Mouse (Mus musculus) kidney, postnatal 0 days (tissue): ENCODE results near the gene Dpf2. TPM values are rescaled to one million over a fixed set of nuclear protein-coding genes. Genes with fewer than 3 reads are reported as not detected.

Experiments
- ATAC-seq: fragments of 200-750 bp; cut with Nextera tagmentation; replicated peaks from 2 replicates; pipeline ENCODE4 v1.8.0; 2017; ENCODE audit warnings: low read depth, moderate number of reproducible peaks, moderate TSS enrichment, moderate library complexity; ENCODE audit not compliant: low FRiP score
- DNase-seq: peaks from one replicate; pipeline ENCODE4 v3.0.0-alpha.2; 2016; ENCODE audit warnings: low spot score
- H3K27ac ChIP-seq: fragments of 300-500 bp; sonication (generic); 2 replicates; pipeline ENCODE4 v1.5.1; 2014; ENCODE audit warnings: mild to moderate bottlenecking
- H3K27me3 ChIP-seq: fragments of 300-500 bp; sonication (generic); 2 replicates; pipeline ENCODE4 v1.6.1; 2014; ENCODE audit warnings: low read length, mixed read lengths; ENCODE audit not compliant: insufficient read depth
- H3K36me3 ChIP-seq: fragments of 300-500 bp; sonication (generic); 2 replicates; pipeline ENCODE4 v1.6.1; 2014; ENCODE audit warnings: low read length, mixed read lengths; ENCODE audit not compliant: insufficient read depth
- H3K4me1 ChIP-seq: fragments of 300-500 bp; sonication (generic); replicated peaks from 2 replicates; pipeline ENCODE4 v1.6.1; 2014; ENCODE audit warnings: antibody characterized with exemption, low read length, mixed read lengths; ENCODE audit not compliant: insufficient read depth
- H3K4me2 ChIP-seq: fragments of 300-500 bp; sonication (generic); 2 replicates; pipeline ENCODE4 v1.6.1; 2014; ENCODE audit warnings: mild to moderate bottlenecking, low read length, moderate library complexity, mixed read lengths
- H3K4me3 ChIP-seq: fragments of 300-500 bp; sonication (generic); replicated peaks from 2 replicates; pipeline ENCODE4 v1.5.1; 2014; ENCODE audit warnings: low read depth, low read length
- H3K9ac ChIP-seq: fragments of 300-500 bp; sonication (generic); 2 replicates; pipeline ENCODE4 v1.6.1; 2014; ENCODE audit warnings: low read depth, low read length
- H3K9me3 ChIP-seq: fragments of 300-500 bp; sonication (generic); replicated peaks from 2 replicates; pipeline ENCODE4 v1.6.1; 2016; ENCODE audit warnings: low read length, inconsistent platforms, mixed read lengths
- CTCF ChIP-seq: IDR thresholded peaks from 2 replicates; pipeline ENCODE4 v1.5.1; 2016; ENCODE audit warnings: antibody characterized with exemption, low read depth, mild to moderate bottlenecking, moderate library complexity
- WGBS: fragments of 180-500 bp; shearing (Covaris S2); extraction: QIAGEN DNeasy Blood & Tissue Kit; methylation state at CpG from one replicate; pipeline ENCODE4 v1.1.7; 2014; 5-methylcytosine and 5-hydroxymethylcytosine counted together
- polyA plus RNA-seq: library from polyadenylated mRNA; unstranded; fragments of >200 nt; fragmentation: Nextera tagmentation; extraction: Ambion mirVana; gene quantifications from 2 replicates; pipeline ENCODE4 v1.2.1, GENCODE M21; 2015

The Dpf2 gene
- polyA plus RNA-seq, 1 experiment from 2014 or later = 109 TPM

GRCm38 (mm10) chr19:5923990-5924712, 11.3 kb upstream of the Dpf2 start:
- H3K27me3 ChIP-seq = no peaks in the 10 kb centered on the region
- H3K27ac ChIP-seq = peak overlapping the region; percentile 95
- H3K4me2 ChIP-seq = peak overlapping the region; percentile 97
- peak overlapping the region; percentile 75 for H3K4me3 ChIP-seq
- ATAC-seq (peak; percentile 70), DNase-seq (peak; percentile 98)
- no peaks in the 10 kb centered on the region for H3K9me3 ChIP-seq
- peaks cover 40% of the 10 kb centered on the region for H3K4me1 ChIP-seq
- under 1% methylated on average over 38 of the region's 38 CpGs for WGBS
- no peaks in the 10 kb centered on the region for H3K36me3 ChIP-seq
- peak; percentile 87 for TF ChIP-seq CTCF
- H3K9ac ChIP-seq = peak overlapping the region; percentile 71

DNA sequence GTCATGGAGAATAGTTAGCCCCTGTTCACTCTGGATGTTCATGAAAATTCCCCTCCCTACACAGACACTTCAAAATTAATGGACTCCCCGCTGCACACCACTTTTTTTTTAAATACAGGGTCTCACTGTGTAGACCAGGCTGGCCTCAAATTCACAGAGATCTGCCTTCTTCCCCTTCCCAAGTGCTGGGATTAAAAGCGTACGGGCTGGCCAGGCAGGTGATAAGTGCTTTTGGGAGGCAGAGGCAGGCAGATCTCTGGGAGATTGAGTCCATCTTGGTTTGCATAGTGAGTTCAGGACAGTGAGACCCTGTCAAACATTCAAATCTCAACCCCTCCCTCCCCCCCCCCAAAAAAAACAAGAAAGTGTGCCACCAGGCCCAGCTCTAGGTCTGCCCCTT, 10.2 kb upstream of the Dpf2 start:
- Histone ChIP-seq H3K9me3 (no peaks in the 10 kb centered on the region), H3K4me3 (0 out of 2 replicates have a peak overlapping the region, but pooled peaks have one; percentile 75), H3K36me3 (peaks cover 9% of the 10 kb centered on the region), H3K4me2 (peak overlapping the region; percentile 97), H3K4me1 (peaks cover 29% of the 10 kb centered on the region), H3K27ac (no peak overlapping the region), H3K9ac (0 out of 2 replicates have a peak overlapping the region, but pooled peaks have one; percentile 1), H3K27me3 (no peaks in the 10 kb centered on the region)
- WGBS = 87% methylated on average over 3 of the region's 3 CpGs
- ATAC-seq = no peak
- DNase-seq = no peak
- no peak for TF ChIP-seq CTCF

DNA sequence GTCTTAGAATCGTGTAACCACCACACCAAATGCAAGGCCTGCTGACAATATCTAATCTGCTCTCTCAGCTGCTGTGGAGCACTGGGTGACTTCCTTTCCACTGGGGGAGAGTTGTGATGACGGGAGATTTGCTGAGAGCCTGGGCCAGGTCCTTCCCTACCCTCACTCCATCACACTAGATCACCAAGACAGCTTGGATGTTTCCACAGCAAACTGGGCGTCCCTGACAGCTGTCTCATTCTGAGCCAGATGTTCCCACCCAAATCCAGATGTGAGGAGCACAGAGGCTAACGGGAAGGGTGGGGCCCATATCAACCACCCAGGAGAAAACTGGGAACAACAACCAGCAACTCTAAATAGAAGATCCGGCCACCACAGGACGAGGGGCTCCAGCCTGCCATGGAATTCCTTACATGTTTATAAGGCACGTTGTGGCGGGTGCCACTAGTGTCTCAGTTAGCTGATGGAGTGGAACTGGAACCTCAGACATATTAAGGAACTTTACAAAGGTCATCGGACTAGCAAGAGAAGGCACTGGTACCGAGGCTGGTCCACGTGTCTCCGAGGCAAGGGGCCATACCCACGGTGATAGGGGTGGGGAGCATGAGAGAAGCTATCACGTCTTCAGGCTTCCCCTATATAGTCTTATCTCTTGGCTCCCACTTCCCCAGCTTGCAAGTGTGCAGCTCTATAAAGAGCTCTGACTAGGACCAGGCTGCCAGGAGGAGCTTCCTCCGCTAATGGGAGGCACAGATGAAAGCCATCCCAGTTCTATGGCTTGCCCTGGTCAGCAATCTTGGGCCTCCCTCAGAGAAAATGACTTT, 9.5 kb upstream of the Dpf2 start:
- no peak for TF ChIP-seq CTCF
- DNase-seq (no peak), ATAC-seq (no peak)
- 59% methylated on average over 15 of the region's 15 CpGs for WGBS
- Histone ChIP-seq H3K4me1 (peaks cover 23% of the 10 kb centered on the region), H3K27me3 (no peaks in the 10 kb centered on the region), H3K9ac (0 out of 2 replicates have a peak overlapping the region, but pooled peaks have one; percentile 1), H3K27ac (peak overlapping the region; percentile 48; the same call in 1 of the 2 replicates), H3K36me3 (peaks cover 15% of the 10 kb centered on the region), H3K9me3 (no peaks in the 10 kb centered on the region), H3K4me3 (no peak overlapping the region; the same call in 1 of the 2 replicates), H3K4me2 (peak overlapping the region; percentile 97)

DNA sequence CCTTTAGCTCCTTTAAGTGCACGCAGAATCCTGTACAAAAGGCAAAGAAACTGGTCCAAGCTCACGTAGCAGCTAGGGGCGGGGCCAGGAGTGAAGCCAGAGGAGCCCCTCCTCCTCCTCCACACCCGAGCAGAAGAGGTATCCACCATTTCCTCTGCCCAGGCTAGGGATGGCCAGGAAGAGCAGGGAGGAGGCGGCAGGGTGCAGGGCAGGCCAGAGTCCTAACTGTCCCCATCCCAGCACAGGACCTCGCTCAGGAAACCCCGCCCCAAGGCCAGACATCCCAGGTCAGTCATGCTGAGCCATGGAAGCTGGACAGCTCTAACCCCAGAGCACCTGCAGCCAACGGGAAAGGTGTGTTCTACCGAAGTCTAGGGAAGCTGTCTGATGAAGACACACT, 8.9 kb upstream of the Dpf2 start:
- no peaks in the 10 kb centered on the region for H3K27me3 ChIP-seq
- H3K27ac ChIP-seq = peak overlapping the region; percentile 48; the same call in 1 of the 2 replicates
- TF ChIP-seq CTCF = no peak
- ATAC-seq = no peak
- no peak overlapping the region for H3K9ac ChIP-seq
- no peaks in the 10 kb centered on the region for H3K9me3 ChIP-seq
- peak overlapping the region; percentile 97 for H3K4me2 ChIP-seq
- H3K4me1 ChIP-seq = 0 out of 2 replicates have a peak, but pooled peaks cover 22% of the 10 kb centered on the region
- peaks cover 22% of the 10 kb centered on the region for H3K36me3 ChIP-seq
- peak; percentile 64 for DNase-seq
- no peak overlapping the region; the same call in 1 of the 2 replicates for H3K4me3 ChIP-seq
- WGBS = 10% methylated on average over 9 of the region's 9 CpGs

DNA sequence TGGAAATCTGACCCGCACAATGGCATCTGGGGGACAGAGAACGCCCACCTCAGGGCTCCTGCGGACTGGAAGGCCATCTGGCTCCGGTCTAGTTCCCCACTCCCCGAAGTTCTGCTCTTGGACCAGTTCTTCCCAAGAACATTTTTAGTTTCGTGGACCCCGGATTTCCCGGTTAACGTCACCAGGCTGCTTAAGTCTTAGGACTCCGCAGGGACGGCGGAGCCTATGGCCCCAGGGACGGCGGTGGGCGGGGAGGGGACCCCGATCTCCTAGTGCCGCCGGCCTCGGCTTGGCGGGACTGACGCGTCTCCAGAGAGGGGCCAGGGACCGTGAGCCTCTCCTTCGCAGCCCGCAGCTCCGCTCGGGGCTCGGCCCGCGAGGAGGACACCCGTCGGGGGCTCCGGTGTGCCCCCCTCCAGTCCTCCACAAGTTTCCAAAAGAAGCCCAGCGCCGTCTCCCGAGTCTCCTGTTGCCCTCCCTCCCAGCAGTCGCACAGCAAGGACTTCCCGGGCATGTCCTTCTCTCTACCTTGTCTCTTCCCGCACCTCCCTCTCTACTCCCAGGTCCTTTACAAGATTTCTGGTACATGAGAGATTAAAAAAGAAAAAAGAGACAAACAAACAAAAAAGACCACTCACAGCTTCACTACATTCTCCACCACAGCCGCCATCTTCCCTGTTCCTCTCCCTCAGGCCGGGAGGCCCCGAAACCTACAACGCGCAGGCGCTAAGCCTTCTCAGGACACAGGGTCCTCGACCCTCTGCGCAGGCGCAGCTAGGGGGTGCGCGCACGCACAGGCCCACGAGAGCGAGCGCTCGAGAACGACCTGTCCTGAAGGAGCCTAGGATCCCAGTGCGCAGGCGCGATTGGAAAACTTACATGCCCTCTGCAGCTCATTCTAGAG, 455 bp downstream of the Dpf2 start:
- H3K9me3 ChIP-seq = no peaks in the 10 kb centered on the region
- DNase-seq = peak; percentile 100
- under 1% methylated on average over 59 of the region's 59 CpGs for WGBS

More for the DNA sequence above, 455 bp downstream of the Dpf2 start:
- peak; percentile 50; the same call in 1 of the 2 replicates for TF ChIP-seq CTCF
- no peaks in the 10 kb centered on the region for H3K27me3 ChIP-seq
- H3K4me1 ChIP-seq = peaks cover 17% of the 10 kb centered on the region; the same call in 1 of the 2 replicates
- H3K27ac ChIP-seq = peak overlapping the region; percentile 81
- ATAC-seq = peak; percentile 95
- peak overlapping the region; percentile 95 for H3K9ac ChIP-seq
- H3K4me2 ChIP-seq = peak overlapping the region; percentile 80
- peaks cover 10% of the 10 kb centered on the region for H3K36me3 ChIP-seq
- peak overlapping the region; percentile 76 for H3K4me3 ChIP-seq
